14 mouse cellular contexts compared by ENCODE assay signal in the genomic region with DNA sequence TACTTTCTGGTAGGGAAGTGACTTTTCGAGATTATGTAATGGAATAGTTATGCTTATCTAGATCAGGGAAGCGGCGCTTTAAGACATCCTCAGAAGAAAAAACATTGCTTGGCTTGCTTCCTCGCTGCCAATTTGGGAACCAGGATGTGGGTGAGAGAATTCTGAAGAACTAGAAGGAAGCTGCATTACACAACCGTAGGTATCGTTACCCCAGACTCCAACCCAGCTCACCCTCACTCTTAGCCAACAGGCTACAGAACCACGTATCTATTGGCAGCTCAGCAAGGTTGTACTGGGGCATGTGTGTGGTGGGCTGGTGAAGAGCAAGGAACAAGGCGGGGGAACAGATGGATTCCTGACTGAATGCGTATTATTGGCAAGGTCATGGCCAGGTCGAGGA. TPM values are rescaled to one million over a fixed set of nuclear protein-coding genes. Genes with fewer than 3 reads are reported as not detected.
DNase-seq lines count a peak whose midpoint lies in the region; ATAC-seq and TF ChIP-seq lines count a peak whose summit lies in the region.
"Had no signal": no experiment of that assay in that cellular context is flagged by ENCODE, and none has a peak within 500 bp of the region (broad histone marks: within the 10 kb centered on the region; RNA-seq: fewer than 3 reads in every experiment).

No protein-coding gene starts in this region.

- WGBS in midbrain, embryonic 13.5 days = 89% methylated on average over 10 of the region's 10 CpGs
- 83% methylated on average over 10 of the region's 10 CpGs for WGBS in stomach, postnatal 0 days

- H3K27me3 ChIP-seq in midbrain, embryonic 13.5 days = no peaks in the 10 kb centered on the region
- H3K27me3 ChIP-seq in stomach, postnatal 0 days (ENCODE audit: control insufficient read depth, insufficient read depth, low read length) = no peaks in the 10 kb centered on the region
- H3K27me3 ChIP-seq: neural tube, embryonic 13.5 days had no signal

- no peak for ATAC-seq in midbrain, embryonic 13.5 days
- ATAC-seq in stomach, postnatal 0 days (ENCODE audit: low FRiP score, low TSS enrichment) = no peak

- H3K4me2 ChIP-seq in midbrain, embryonic 13.5 days (replicated peaks) = no peak overlapping the region
- no peak overlapping the region for H3K4me2 ChIP-seq in stomach, postnatal 0 days (replicated peaks; ENCODE audit: low read depth)
- H3K4me2 ChIP-seq: heart, embryonic 11.5 days; neural tube, embryonic 13.5 days had no signal

- H3K4me3 ChIP-seq in midbrain, embryonic 13.5 days (replicated peaks) = no peak overlapping the region
- H3K4me3 ChIP-seq in stomach, postnatal 0 days (ENCODE audit: low read depth, low read length) = no peak overlapping the region
- H3K4me3 ChIP-seq: neural tube, embryonic 13.5 days had no signal

- H3K9me3 ChIP-seq in midbrain, embryonic 13.5 days = no peaks in the 10 kb centered on the region
- H3K9me3 ChIP-seq in stomach, postnatal 0 days (ENCODE audit: control insufficient read depth, low read length) = no peaks in the 10 kb centered on the region
- H3K9me3 ChIP-seq: neural tube, embryonic 13.5 days had no signal

- no peak overlapping the region for H3K27ac ChIP-seq in midbrain, embryonic 13.5 days
- no peak overlapping the region for H3K27ac ChIP-seq in stomach, postnatal 0 days (replicated peaks)
- H3K27ac ChIP-seq: neural tube, embryonic 13.5 days had no signal

- TF ChIP-seq EP300 in stomach, postnatal 0 days (optimal IDR thresholded peaks at IDR 0.05) = no peak

- H3K4me1 ChIP-seq in midbrain, embryonic 13.5 days (replicated peaks) = no peaks in the 10 kb centered on the region
- no peaks in the 10 kb centered on the region for H3K4me1 ChIP-seq in stomach, postnatal 0 days (replicated peaks; ENCODE audit: control insufficient read depth, insufficient read depth)
- H3K4me1 ChIP-seq: neural tube, embryonic 13.5 days had no signal

- DNase-seq in spleen, postnatal 4 days (ENCODE audit: low spot score in 2 of 2) = peak; percentile 12 to 49
- no peak for DNase-seq in spleen, postnatal 36 days (ENCODE audit: low spot score in 2 of 2)
- peak; percentile 39 for DNase-seq in layer of hippocampus, adult 9-10 months (ENCODE audit: low spot score)
- peak; percentile 64 for DNase-seq in lung, postnatal 25 days (ENCODE audit: low spot score)
- DNase-seq in gastrocnemius, postnatal 10 days = no peak
- no peak for DNase-seq in stomach, postnatal 0 days (ENCODE audit: low spot score)
- DNase-seq in cerebellum, postnatal 10 days = no peak
- DNase-seq: cerebellum, postnatal 25 days; thymus, postnatal 36 days had no signal

- H3K36me3 ChIP-seq in midbrain, embryonic 13.5 days = no peaks in the 10 kb centered on the region
- H3K36me3 ChIP-seq in stomach, postnatal 0 days (ENCODE audit: control insufficient read depth, insufficient read depth, low read length) = no peaks in the 10 kb centered on the region
- H3K36me3 ChIP-seq: neural tube, embryonic 13.5 days had no signal

- no peak overlapping the region for H3K9ac ChIP-seq in midbrain, embryonic 13.5 days (replicated peaks)
- H3K9ac ChIP-seq in stomach, postnatal 0 days (ENCODE audit: low read length) = no peak overlapping the region
- H3K9ac ChIP-seq: neural tube, embryonic 13.5 days had no signal

- TF ChIP-seq CTCF in stomach, postnatal 0 days (IDR thresholded peaks at IDR 0.05; ENCODE audit: low read depth) = no peak

RNA-seq across cellular contexts. Expression of gene Il1b, which starts 10.7 kb away (rescaled TPM):
- not detected in 2 replicates for polyA plus RNA-seq in midbrain, embryonic 13.5 days (2015; fragmentation: Nextera tagmentation; extraction: Ambion mirVana)
- under 1 TPM; 0.28 to 0.84 TPM for total RNA-seq in gastrocnemius, postnatal 10 days (2021)
- polyA plus RNA-seq in stomach, postnatal 0 days (2015; fragmentation: Nextera tagmentation; extraction: Ambion mirVana) = 0.22 and 0.61 TPM in 2 replicates
- total RNA-seq: ES-E14; left cerebral cortex, postnatal 10 days had no signal
- polyA plus RNA-seq: heart, embryonic 11.5 days had no signal

RNA-seq across cellular contexts. Expression of gene Il1a, which starts 50.4 kb away (rescaled TPM):
- polyA plus RNA-seq in midbrain, embryonic 13.5 days (2015; fragmentation: Nextera tagmentation; extraction: Ambion mirVana) = 0.12 and 0.32 TPM in 2 replicates
- total RNA-seq in gastrocnemius, postnatal 10 days (2021) = not detected
- polyA plus RNA-seq in stomach, postnatal 0 days (2015; fragmentation: Nextera tagmentation; extraction: Ambion mirVana) = 4.6 and 5.8 TPM in 2 replicates
- total RNA-seq: ES-E14 had no signal

Comparison
In these comparisons a context has a peak if more than half of its experiments do, and no peak if none do; other contexts are left out.
1. DNase-seq: peak in spleen, postnatal 4 days (2 of 2), layer of hippocampus, adult 9-10 months (single experiment) and lung, postnatal 25 days (single experiment); none in spleen, postnatal 36 days (0 of 2), gastrocnemius, postnatal 10 days (single experiment), stomach, postnatal 0 days (single experiment) and cerebellum, postnatal 10 days (0 of 2).